Mouse (Mus musculus) right cerebral cortex, postnatal 14 days (tissue): ENCODE measurements at regions not wholly inside any gene's neighbourhood (a gene's known extent, or its start where the extent isn't known, plus 50 kb on each side); places are given as distances from the start of the nearest gene placed in this dataset.

Experiments
- DNase-seq: peaks from one replicate; pipeline ENCODE4 v3.0.0; 2022

- no peak for DNase-seq
These were observed 487.1 kb upstream of the Cdh11 start for GRCm38 (mm10) chr8:103272305-103273079.

DNA sequence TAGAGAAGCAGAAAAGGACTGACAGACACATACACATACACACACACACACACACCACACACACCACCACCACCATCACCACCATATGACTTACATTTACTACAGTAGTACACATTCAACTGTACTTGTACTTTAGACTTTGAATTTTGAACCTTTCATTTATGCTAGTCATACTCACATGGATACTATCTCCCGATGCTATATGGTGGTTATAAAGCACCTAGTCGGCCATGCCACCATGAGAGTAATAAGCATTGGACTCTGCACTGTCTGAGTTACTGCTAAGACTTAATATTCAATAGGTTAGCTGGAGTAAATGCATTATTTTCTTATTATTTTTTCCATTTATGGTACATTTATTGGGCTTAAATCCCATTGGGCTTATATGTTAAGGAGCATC is 488.0 kb upstream of the Cdh11 start:
- DNase-seq: no peak

DNA sequence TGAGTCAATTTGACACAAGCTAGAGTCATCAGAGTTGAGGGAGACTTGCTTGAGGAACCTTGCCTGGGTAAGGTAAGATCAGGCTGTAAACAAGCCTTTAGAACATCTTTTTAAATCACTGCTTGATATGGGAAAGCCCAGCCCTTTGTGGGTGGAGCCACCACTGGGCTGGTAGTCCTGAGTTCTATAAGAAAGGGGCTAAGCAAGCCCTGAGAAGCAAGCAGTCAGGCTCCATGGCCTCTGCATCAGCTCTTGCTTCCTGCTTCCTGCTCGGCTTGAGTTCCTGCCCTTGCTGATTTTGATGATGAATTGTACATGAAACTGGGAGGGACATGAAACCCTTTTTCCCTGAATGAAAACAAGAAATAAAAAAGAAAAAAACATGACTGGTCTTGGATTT is 496.4 kb upstream of the Cdh11 start:
- no peak for DNase-seq

GRCm38 (mm10) chr8:103288561-103288974 is 503.1 kb upstream of the Cdh11 start:
- no peak for DNase-seq

DNA sequence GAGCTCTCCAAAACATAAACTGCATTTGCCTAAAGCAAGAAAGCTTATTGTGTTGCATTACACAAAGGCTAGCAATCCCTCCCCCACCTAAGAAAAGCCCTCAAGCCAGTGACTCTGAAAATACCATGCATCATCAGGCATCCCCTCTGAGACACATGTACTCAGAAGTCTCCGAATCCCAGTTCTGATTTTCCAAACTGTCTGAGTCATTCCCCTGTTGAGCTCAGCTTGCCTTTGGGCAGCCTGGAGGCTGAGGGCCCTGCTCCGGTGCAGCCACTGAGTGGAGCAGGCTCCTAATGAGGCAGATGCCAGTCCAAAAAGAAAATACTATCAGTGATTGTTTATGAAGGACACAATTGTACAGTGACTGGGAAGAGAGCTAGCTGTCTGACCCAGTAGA is 507.5 kb upstream of the Cdh11 start:
- DNase-seq: no peak

DNA sequence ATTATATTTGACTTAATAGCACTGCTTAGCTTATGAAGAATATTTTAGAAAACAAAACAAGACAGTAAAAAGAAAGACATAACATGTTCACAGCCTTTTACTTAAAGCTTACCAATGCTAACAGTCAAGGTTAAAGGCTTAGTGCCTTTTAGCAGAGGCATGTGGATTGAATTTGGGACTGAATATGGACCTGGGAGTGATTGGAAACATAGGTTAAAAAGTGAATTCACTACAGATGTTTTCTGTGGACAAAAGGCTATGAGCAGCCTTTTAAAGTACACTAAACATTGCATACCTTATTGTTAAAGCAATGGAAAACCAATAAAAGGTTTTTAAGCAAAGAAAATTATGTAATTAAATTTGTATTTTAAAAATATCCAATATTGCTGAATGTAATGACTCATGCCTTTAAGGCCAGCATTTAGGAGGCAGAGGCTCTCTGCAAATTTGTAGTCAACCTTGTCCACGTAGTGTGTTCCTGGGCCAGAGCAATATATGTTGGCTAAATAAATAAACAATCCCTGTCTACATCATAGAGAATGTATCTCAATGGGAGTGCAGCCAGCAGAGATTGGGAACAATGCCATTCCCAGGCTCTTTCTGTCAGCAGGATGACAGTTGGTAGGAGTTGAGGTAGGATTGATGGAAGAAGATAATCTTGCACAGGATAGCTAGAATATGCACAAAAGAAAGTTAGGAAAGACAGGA is 521.2 kb upstream of the Cdh11 start:
- DNase-seq: no peak

DNA sequence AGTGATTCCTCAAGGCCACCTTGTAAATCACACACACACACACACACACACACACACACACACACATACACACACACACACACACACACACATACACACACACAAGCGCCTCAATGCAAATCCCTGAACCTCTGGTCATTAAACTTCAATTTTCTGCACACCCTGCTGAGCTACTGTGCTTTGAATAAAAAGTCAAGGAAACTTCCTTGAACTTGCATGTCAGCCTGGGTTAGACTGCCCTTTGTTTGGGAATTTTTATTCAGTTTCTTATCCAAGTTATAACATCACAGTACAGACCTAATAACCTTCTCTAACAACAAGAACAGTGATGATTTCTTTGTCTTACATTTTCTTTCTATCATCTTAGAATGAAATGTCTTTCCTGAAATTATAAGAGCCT is 528.1 kb upstream of the Cdh11 start:
- no peak for DNase-seq

- no peak for DNase-seq
These were observed 529.0 kb upstream of the Cdh11 start for GRCm38 (mm10) chr8:103314279-103315022.

- DNase-seq: no peak
These were observed 530.3 kb upstream of the Cdh11 start for GRCm38 (mm10) chr8:103315742-103316141.

DNA sequence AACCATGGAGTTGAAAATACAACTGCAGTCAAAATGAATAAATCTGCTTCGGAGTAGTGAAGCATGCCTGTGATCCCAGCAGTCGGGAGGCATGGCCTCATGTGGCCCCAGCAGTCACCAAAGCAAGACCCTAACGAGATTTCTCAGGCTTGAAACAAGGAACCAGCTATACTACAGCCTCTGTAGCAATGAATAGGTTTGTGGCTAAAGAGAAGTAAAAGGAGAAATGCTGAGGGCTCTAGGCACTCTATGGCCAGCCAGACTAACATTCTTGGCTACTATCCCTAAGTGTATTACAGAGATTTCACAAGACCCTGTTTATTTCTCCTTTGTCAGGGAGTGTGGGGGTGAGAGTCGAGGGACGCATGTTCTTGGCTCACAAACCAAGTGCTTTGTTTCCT is 531.2 kb upstream of the Cdh11 start:
- DNase-seq: no peak

DNA sequence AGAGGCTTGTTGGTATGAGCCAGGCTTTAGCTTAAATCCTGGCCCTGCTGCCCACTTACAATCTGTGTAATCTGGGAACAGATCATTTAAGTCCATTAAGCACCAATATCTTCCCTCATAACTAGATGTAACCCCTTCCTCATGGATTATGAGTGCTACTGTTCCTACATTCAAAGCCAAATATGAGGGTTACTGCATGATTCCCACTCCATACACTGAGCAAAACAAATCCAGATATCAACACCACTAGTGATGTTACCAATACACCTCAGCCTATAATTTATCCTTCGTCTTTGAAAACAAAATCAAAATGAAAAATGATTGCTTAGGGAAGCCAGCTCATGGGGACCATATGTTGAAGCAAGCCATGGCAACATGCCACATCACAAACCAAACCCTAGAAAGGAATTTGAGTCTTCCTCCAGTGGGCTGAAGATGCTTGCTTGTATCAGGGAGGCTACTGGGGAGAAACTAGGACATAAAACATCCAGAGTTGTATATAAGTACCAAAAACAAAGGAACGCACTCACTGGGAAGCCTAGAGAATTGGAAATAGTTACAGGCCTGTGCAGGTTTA is 531.8 kb upstream of the Cdh11 start:
- no peak for DNase-seq

- no peak for DNase-seq
These were observed 538.7 kb upstream of the Cdh11 start for GRCm38 (mm10) chr8:103324016-103324665.

DNA sequence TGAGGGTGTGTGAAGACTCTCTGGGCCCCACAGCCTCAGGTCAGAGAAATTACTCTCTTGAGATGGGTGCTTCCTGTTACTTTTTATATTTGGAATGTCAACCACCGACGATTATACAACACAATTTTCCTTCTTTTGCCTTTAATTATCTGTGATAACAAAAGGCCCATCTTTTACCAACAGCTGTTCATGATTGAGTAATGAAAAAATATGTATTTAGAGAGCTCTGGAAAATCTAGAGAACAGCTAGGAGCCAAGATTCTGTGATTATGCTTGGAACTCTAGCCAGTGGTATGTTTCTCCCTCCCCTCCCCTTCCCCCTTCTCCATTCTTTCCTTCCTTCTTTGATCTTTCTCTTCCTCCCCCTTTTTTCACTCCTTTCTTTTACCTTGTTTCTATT is 546.0 kb upstream of the Cdh11 start:
- no peak for DNase-seq

DNA sequence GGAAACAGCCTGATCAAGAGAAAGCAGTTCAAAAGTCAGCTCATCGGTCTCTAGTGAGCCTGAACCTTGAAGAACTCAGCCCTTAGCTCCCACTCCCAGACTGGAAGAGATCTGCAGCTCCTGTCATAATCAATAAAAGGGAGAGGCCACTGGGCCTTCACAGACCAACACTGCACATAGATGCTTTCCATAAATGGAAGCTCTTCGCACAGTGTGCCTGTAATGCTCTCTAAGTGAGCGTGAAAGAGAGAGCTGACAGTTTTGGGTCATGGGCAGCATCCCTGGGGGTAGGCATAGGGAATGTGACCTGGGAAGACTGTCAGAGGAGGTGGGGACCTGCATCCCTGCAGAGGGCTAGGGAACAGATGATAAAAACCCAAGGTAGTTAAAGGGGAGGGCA is 551.9 kb upstream of the Cdh11 start:
- no peak for DNase-seq

DNA sequence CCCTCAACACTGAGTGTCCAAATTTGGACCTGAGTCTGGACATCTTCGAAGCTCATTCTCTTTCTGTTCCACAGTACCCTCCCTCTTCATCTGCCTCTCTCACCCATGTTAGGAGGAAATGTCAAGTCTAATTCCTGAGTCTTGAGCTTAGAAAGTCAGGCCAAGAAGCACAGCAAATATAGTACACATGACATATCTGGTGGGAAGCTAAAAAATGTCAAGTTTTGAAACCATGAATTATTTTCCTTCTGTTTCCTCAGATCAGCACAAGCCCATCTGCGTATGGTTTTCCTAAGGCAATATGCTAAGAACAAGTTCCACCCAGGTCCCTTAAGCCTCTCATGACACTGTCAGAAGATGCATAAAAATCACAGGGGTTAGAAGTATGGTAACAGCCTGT is 553.6 kb upstream of the Cdh11 start:
- DNase-seq: no peak

DNA sequence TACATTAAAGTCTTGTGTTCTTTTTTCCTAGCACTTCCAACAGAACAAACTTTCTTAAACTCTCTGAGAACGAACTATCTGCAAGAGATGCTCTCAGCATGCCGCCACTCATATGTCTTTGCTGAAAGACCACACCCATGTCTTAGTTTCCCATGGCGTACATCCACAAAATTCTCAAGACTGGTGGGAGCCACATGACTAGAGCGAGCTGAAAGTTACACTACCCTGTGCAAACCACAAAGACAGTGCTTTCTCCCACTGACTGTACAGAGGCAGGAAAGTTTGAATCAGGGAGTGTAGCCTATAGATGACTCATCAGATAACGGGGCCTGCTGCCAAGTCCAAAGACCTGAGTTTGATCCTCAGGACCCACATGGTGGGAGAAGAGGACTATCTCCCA is 554.5 kb upstream of the Cdh11 start:
- DNase-seq: no peak

DNA sequence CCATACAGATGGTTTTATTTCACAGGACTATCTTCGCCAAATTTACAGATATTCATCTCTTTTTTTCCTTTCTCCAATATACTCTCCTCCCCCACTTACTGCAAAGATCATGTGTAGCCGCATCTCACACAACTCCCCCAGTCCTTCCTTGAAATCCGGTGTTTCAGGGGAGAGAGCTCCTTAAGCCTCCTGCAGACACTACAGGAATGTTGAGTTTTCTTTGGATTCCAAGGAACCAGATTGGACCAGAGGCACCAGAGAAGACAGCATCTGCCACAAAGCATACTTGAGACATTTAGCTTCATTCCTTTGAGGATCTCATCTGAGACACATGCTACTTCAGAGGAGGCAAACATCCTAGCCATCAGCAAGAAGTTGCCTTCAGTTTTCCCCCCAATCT is 558.4 kb upstream of the Cdh11 start:
- DNase-seq: no peak

GRCm38 (mm10) chr8:103344871-103345270 is 559.4 kb upstream of the Cdh11 start:
- no peak for DNase-seq

GRCm38 (mm10) chr8:103347158-103347871 is 561.9 kb upstream of the Cdh11 start:
- DNase-seq: no peak

DNA sequence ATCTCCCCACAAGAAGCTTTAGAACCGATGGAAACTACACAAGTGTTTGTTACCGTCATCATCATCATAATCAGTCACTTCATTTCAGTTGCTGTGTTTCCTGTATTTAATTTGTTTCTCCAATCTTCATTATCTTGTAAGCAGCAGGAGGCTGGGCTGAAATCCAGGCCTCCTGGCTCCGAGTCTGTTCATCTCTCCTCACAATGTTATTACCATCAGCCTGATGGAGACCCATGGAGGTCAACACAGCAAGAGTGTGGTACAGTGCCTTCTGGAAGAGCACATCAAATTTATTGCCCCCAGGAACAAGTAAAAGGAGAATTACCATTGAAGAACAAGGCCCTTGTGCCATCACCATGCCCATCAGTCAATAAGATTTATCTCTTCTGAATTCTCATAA is 576.3 kb upstream of the Cdh11 start:
- no peak for DNase-seq

GRCm38 (mm10) chr8:103370394-103370793 is 585.0 kb upstream of the Cdh11 start:
- DNase-seq: no peak

DNA sequence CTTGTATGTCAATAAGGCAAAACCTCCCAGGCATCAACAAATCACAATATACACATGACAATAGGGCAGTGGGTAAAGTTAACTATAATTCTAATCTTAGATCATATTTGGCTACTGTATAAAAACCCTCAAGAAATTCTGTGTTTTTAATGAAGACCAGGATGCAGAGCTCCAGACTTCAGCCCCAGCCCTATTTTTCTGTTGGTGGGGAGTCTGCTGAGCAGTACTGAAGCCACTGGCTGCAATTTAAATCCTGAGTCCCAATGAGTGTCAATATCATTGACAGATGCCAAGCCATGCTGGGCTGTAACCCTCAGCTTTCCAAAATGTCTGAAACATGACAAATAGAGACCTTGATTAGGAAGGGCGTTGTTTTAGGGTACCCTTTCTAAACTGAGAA is 587.6 kb upstream of the Cdh11 start:
- no peak for DNase-seq
